Mouse (Mus musculus) cerebellum, postnatal 4 days (tissue): Measurements from ENCODE around the gene Tuba4a.

Experiments used
- DNase-seq, 2 experiments: peaks; one replicate each; pipeline ENCODE4 v3.0.0; 2022; ENCODE audit warnings: low spot score in 2 of 2, mixed read lengths in 1 of 2

Tuba4a gene

GRCm38 (mm10) chr1:75219531-75219930, at the start of gene Tuba4a:
Gene Tuba4a (minus strand): TSS chr1:75219865.
- DNase-seq = peak in 1 of 2 experiments; percentile 41

DNA sequence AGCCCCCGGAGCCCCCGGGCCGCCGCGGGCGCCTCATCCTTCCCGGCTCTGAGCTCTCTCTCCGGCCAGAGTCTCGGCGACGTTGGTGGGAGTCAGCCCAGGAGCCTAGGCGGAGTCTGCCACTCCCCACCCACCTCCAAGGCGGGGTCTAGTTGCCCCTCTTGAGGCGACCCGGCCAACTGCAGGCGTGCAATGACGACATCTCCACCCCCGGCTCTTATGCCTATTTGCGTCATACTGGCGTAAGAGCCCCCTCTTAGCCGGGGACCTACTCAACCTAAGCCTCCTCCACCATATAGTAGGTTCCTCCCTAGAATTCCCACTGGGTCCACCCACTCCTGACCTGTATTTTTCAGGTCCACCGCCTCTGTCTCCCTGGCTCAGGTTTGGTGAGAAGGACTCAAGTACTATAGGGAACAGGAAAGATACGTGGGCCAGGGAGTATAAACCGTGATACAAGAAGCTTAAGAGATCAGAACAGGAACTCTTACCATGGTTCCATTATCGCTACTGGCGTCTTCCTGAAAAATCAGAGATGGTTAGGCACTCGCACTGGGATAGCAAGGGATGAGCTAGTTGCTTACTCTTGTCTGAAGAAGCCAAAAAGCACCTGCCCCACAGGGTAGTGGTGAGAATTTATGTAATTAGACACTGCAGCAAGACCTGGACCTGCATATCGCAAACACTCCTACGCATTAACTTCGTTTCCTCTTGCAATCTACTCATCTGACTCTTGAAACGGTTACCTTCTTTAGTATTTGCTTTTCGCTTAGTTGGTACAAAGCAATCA, 44.6 kb upstream of the Tuba4a start, which contains the start of gene Ptprn:
Ptprn (minus strand) TSS at position 412 of the 790 bp plus-strand sequence.
- peak in 1 of 2 experiments; percentile 49 for DNase-seq

DNA sequence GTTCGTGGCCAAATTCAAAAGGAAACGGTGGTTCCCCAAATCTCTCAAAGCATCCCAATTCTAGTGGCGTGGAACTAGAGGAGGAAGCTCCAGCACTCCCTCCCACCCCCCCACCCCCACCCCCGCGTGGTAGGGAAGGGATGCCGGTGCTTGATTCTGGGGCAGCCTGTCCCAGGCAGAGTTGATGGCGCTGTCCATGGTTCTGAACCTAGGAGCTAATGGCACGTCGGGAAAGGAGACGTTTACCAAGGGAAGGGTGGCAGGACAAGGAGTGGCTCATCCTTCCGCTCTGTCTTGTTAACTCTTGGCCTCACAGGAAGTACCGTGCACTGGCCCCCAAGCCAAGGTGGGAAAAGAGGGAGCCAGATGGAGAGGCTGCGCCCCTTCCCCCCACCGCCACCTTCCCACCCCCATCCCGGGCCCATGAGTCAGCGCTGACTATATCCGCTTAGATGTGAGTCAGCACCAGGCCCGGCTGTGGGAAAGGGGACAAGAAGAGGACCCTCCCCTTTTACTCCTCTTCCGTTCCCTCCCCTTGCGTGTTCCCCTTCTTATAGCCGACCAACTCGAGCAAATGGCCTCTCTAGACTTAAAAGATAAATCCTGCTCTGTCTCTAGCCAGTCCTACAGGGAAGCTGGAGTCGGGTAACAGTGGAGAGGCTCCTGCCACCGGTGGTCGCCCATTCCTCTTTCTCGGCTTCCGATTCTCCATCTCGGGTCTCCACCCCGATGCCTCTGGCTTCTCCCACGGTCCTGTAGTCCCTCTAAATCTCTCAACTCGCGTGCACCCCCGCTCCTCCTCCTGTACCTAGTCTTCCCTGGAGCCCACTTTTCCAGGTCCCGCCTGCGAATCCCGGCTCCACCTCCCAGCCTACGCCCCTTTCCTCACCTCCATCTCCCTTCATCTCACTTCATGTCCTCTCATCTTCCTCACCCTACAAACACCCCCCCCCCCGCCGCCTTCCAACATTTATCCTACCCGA, 43.6 kb upstream of the Tuba4a start:
- no peak for DNase-seq

- DNase-seq = no peak
Measured at GRCm38 (mm10) chr1:75261278-75261677, 41.6 kb upstream of the Tuba4a start.

- no peak for DNase-seq
Measured at GRCm38 (mm10) chr1:75255516-75256046, 35.9 kb upstream of the Tuba4a start.

GRCm38 (mm10) chr1:75254625-75255013, 35.0 kb upstream of the Tuba4a start:
- no peak for DNase-seq

- peak; percentile 80 to 91 for DNase-seq
Measured at GRCm38 (mm10) chr1:75253849-75254624, 34.4 kb upstream of the Tuba4a start.

GRCm38 (mm10) chr1:75253029-75253428, 33.4 kb upstream of the Tuba4a start:
- no peak for DNase-seq

- no peak for DNase-seq
Measured at GRCm38 (mm10) chr1:75252308-75252707, 32.6 kb upstream of the Tuba4a start.

- peak in 1 of 2 experiments; percentile 76 for DNase-seq
Measured at GRCm38 (mm10) chr1:75251112-75251970, 31.7 kb upstream of the Tuba4a start.

DNA sequence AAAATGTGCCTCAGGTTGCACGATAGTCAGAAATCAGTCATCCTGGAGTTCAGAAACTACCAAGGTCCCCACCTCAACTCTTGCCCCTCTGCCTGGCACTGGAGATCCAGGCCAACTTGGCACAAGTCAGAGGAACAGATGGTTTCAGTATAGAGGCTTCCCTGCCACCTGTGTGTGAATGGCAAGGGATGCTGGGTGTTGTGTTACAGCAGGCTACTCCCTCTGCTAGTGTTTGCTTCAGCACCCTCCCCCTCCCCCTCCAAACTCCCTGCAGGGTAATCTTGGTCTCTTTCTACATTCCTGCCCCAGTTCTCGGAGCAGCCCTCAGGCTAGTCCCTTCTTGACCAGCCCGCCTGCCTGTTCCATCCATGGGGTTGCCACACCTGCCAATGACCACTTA, 30.8 kb upstream of the Tuba4a start:
- DNase-seq = peak in 1 of 2 experiments; percentile 37

GRCm38 (mm10) chr1:75248041-75248772, 28.5 kb upstream of the Tuba4a start:
- no peak for DNase-seq

- DNase-seq = no peak
Measured at GRCm38 (mm10) chr1:75247071-75247930, 27.6 kb upstream of the Tuba4a start.

DNA sequence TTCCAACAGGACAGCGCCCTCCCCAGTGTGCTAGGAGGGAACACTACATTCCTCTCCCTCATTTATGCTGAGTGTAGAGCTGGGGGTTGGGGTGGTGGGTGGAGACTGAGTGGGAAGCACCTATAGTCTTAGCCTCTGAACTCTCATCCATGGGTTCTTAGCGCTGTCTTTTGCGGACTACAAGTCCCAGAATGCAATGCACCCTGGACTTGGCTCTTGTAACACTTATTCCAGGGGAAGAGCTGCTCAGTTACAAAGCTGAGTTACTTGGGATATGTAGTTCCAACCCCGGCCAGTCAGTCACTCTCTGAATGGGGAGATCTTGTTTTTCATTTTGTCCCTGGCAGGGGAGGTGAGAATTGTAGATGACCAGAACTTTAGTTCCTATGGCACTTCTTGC, 25.2 kb upstream of the Tuba4a start:
- DNase-seq = peak in 1 of 2 experiments; percentile 33

GRCm38 (mm10) chr1:75244175-75244826, 24.6 kb upstream of the Tuba4a start:
- no peak for DNase-seq

DNA sequence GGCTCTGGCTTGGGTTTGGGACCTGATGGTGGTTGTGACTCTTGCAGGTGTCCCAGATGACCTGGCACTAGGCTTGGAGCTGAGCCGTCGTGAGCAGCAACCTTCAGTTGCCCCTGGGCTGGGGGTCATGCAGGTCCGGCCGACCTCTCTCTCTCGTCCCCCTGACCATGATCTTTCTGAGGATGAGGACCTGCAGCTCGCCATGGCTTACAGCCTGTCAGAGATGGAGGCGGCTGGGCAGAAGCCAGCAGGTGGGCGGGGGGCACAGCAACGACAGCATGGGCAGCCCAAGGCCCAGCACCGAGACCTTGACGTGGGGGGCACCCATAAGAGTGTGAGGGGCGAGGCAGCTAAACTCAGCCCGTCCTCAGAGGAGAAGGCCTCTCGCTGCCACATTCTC, 23.7 kb upstream of the Tuba4a start:
- DNase-seq = no peak

GRCm38 (mm10) chr1:75239591-75239990, 19.9 kb upstream of the Tuba4a start:
- no peak for DNase-seq
